Mouse (Mus musculus) duodenum, adult 2 months (tissue): Measurements from ENCODE around the gene Vnn1. TPM values are rescaled to one million over a fixed set of nuclear protein-coding genes. Genes with fewer than 3 reads are reported as not detected.

Experiments used
- polyA plus RNA-seq: library from polyadenylated mRNA; depleted of rRNA; stranded (reverse); fragments of >200 nt; gene quantifications from 2 replicates; pipeline ENCODE4 v1.2.3, GENCODE M21; 2012; ENCODE audit warnings: low replicate concordance; rRNA removed

The Vnn1 gene
- polyA plus RNA-seq = 5.2 and 38.5 TPM in 2 replicates

GRCm38 (mm10) chr10:23894601-23895349 lies at the start of gene Vnn1:
Vnn1 (plus strand) TSS chr10:23894688.

DNA sequence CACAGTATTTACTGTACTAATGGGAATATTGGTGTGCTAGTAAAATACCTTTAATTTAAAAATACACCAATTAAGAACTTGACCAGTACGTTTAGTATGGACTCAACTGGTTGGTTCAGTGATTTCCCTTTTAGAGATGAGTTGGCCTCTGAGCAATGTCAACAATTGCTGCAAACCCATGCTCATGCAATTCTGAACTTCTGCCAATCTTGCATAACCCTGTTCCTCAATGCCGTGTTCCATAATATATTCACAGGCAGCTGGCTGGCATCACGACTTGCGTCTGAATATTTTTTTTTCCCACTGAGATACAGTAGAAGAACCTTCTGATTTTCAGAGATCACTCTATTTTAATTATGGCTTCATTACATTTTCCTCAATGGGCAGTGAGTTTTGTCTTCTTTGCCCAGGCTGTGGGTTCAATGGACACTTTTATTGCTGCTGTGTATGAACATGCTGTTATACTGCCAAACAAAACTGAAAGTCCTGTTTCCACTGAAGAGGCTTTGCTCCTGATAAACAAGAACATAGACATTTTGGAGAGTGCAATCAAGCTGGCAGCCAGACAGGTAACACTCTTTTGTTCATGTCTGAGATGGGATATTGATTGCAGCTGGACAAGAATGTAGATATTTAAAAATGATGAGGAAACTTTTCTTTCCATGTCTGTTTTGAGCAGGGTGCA lies 43.1 kb upstream of the Vnn1 start, which contains the start of gene Vnn3:
Vnn3 (plus strand) TSS at position 235 of the 685 bp plus-strand sequence.

DNA sequence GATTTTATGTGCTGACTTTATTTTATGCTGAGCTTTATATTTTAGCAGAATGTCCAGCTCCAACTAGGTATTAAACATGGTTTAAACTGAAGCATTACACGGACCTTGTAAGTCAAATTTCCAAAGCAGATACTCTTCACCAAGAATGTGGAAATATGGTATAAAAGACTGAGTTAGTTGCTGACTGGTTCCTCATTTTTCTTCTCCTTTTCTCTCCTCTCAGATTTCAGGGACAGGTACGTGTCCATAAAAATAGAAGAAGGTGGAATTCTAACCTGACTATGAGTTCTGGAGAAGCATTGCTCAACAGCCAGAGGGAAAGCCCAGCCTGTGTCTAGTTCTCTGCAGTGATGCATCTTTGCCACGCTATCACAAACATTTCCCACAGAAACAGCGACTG lies 25.6 kb downstream of the Vnn1 start, which contains the start of gene Taar1:
Taar1 (plus strand) TSS at position 301 of the 400 bp plus-strand sequence.

DNA sequence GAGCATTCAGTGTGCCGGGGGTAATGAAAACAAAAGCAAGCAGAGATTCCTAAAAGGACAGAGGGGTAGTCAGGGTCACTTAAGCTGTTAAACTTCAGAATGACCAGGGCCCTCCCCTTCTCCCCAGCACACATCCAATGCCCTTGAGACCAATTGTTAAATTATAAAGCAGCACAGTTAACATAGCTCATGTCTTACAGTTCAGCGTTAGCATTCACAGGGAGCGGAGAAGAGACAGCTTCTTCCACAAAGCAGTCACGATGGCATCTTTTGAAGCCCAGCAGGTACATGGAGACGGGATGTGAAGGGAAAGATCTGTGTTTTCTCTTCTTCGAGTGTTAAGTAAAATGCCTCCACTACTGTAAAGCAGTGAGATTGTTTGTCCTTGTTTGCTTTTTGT lies 43.8 kb downstream of the Vnn1 start, which contains the start of gene Taar2:
Taar2 (plus strand) TSS at position 261 of the 400 bp plus-strand sequence.

GRCm38 (mm10) chr10:23949508-23950005 lies 55.1 kb downstream of the Vnn1 start, which contains the start of gene Taar3:
Taar3 (plus strand) TSS chr10:23949558.

Other genes starting within 250 kb of the Vnn1 start
- 993 and 1,173 TPM in 2 replicates for gene Rps12, start 107.4 kb upstream of the Vnn1 start, polyA plus RNA-seq
- gene Slc18b1, start 97.7 kb upstream of the Vnn1 start, polyA plus RNA-seq = 11.7 and 18.5 TPM in 2 replicates
- 0.40 TPM in 1 of 2 replicates, not detected in the other for gene Vnn3, start 43.2 kb upstream of the Vnn1 start, polyA plus RNA-seq
- not detected in 2 replicates for gene Taar1, start 25.7 kb downstream of the Vnn1 start, polyA plus RNA-seq
- gene Taar2, start 43.9 kb downstream of the Vnn1 start, polyA plus RNA-seq = not detected in 2 replicates
- gene Taar3, start 54.9 kb downstream of the Vnn1 start, polyA plus RNA-seq = not detected in 2 replicates
- gene Taar4, start 65.8 kb downstream of the Vnn1 start, polyA plus RNA-seq = not detected in 2 replicates
- gene Taar5, start 76.0 kb downstream of the Vnn1 start, polyA plus RNA-seq = not detected in 2 replicates
- not detected in 2 replicates for gene Taar6, start 91.0 kb downstream of the Vnn1 start, polyA plus RNA-seq
- not detected in 2 replicates for gene Taar7a, start 98.8 kb downstream of the Vnn1 start, polyA plus RNA-seq
- gene Taar7b, start 105.3 kb downstream of the Vnn1 start, polyA plus RNA-seq = not detected in 2 replicates
- gene Taar7d, start 132.5 kb downstream of the Vnn1 start, polyA plus RNA-seq = not detected in 2 replicates
- gene Taar7e, start 142.9 kb downstream of the Vnn1 start, polyA plus RNA-seq = not detected in 2 replicates
- not detected in 2 replicates for gene Taar7f, start 154.8 kb downstream of the Vnn1 start, polyA plus RNA-seq
- not detected in 2 replicates for gene Taar8a, start 181.8 kb downstream of the Vnn1 start, polyA plus RNA-seq
- gene Taar8b, start 197.6 kb downstream of the Vnn1 start, polyA plus RNA-seq = 0.11 TPM in 1 of 2 replicates, not detected in the other
- 0.22 TPM in 1 of 2 replicates, not detected in the other for gene Taar8c, start 207.2 kb downstream of the Vnn1 start, polyA plus RNA-seq
- 0.09 TPM in 1 of 2 replicates, not detected in the other for gene Taar9, start 214.8 kb downstream of the Vnn1 start, polyA plus RNA-seq